Mouse (Mus musculus): Measurements from ENCODE around the gene Psmd9.

- TF ChIP-seq CTCF (IDR thresholded peaks at IDR 0.05; ENCODE audit: low read depth, low read length), result no peak
- no peak for TF ChIP-seq POLR2AphosphoS5 (IDR thresholded peaks at IDR 0.05; ENCODE audit: insufficient replicate concordance, low read depth, low read length)
- TF ChIP-seq GATA1 (IDR thresholded peaks at IDR 0.05; ENCODE audit: borderline replicate concordance, low read length), result no peak
- no peak for TF ChIP-seq TAL1 (conservative IDR thresholded peaks at IDR 0.05; ENCODE audit: low read depth, low read length)
Observed at GRCm38 (mm10) chr5:123138230-123138911, 30.8 kb upstream of the Psmd9 start.
